Mouse (Mus musculus): Measurements from ENCODE around the gene Exoc1.

DNA sequence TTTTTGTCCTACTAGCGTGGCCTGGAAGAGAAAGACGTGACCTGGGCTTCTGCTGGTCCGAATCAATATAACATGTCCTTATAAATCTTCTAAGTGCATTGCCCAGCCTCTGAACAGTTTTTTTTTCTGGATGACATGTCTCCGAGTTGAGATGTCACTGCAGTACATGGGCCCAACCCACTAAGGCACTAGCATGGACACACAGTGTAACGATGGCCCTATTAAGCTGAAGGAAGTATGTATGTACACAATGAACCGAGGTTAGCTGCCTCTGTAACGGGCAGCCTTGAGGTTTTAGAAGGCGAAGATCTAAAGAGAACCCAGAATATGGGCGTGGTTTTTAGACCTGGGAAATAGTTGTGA lies 574 bp downstream of the Exoc1 start:
- no peak for TF ChIP-seq CTCF (IDR thresholded peaks at IDR 0.05)
- TF ChIP-seq EP300 (IDR thresholded peaks at IDR 0.05), result no peak
